Mouse (Mus musculus) right cerebral cortex, adult 18-20 months (tissue): ENCODE data around the gene Slc6a2.

Source experiments
- DNase-seq: peaks from one replicate; pipeline ENCODE4 v3.0.0; 2022; ENCODE audit warnings: mixed read lengths

Slc6a2 gene

DNA sequence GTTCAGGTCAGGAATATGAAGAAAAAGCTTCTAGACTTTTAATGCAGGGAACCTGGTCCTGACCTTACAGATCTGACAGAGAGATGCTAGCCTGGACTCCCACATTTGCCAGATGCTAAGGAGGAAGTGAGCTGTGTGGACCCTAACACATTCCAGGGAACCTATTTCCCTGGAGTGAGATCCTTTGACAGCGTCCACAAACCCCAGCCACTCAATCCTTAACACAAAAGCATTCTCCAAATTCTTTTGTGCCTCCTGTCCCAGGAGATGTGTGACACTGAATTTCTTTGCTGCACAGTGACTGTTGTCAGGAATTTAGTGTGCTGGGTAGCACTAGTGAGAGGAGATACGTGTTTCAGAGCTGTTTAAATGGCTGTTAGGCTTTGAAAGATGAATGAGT is 79.0 kb downstream of the Slc6a2 start:
- no peak for DNase-seq

DNA sequence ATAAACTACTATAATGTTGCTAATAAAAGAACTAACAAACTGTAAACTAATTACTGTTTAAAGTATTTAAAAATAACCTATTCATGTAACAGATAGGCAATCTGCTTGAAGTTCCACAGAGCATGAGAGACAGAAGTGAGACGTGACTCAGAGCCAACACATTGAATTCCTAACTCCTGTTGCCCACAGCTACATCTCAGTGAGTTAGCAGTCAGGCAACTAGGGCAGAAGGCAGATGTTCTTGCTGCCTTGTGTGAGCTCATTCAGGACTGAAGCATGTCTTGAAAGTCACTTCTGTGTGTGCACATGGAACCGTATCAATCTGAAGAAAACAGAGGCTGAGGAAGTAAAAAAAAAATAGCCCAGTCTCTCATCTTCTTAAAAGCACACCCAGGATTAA is 80.4 kb downstream of the Slc6a2 start:
- peak; percentile 52 for DNase-seq

DNA sequence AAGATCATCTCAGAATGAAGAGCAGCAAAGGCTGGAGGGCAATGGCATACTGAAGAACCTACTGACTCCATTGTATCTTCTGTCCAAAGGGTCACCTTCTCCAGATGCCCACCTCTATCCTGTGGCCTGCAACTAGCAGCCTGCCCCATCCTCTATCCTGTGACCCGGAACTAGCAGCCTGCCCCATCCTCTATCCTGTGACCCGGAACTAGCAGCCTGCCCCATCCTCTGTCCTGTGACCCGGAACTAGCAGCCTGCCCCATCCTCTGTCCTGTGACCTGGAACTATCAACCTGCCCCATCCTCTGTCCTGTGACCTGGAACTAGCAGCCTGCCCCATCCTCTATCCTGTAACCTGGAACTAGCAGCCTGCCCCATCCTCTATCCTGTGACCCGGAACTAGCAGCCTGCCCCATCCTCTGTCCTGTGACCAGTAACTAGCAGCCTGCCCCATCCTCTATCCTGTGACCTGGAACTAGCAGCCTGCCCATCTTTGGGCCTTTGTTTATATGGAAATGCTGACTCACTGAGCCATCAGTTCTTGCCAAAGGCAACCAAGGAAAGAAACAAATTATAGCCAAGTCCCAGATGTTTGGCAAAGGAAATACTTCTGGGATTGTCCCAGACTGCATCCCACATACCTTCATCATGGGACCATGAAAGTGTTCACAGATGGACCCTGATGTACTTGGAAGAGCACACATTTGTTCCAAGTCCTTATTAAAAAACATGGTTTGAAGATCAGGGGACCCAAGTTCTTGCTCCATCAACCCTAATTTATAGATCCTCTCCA is 81.1 kb downstream of the Slc6a2 start:
- DNase-seq, result no peak

DNA sequence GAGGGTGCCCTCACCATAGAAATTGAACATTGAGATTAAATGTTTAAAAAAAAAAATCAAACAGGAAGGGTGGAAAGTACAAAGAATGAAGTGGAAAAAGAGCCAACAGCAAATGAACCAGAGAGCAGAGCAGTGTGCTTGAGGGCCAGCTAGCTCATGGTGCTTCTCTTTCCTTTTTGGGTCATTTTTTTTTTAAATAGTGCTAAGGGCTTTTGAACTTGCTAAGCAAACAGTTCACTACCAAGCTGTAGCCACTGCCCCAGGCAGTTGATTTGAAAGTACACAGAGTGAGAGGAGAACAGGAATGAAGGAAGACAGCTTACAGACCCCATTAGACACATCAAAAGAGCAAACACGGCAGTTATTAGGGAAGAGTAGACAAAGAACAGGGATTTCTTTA is 83.2 kb downstream of the Slc6a2 start:
- DNase-seq, result no peak

DNA sequence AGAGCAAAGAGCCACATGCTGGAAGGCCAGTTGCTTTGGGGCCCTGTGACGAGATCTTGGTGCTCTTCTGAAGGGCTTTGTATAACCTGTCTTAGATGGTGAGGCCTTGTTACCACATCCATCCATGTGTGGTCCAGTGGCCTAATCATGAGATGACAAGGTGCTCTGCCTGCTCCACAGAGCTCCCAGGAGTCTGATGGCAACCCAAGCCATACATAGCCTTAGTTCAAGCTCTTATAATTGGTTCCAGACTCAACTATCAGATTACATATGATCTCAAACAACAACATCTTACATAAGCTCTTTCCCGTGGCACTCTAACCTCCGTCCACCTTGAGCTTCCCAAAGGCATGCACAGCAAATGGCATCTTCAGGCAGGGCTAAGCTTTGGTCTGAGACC is 88.2 kb downstream of the Slc6a2 start, which contains the start of gene Ces1a:
TSS of gene Ces1a (minus strand) at position 101 of the 400 bp plus-strand sequence.
- no peak for DNase-seq

DNA sequence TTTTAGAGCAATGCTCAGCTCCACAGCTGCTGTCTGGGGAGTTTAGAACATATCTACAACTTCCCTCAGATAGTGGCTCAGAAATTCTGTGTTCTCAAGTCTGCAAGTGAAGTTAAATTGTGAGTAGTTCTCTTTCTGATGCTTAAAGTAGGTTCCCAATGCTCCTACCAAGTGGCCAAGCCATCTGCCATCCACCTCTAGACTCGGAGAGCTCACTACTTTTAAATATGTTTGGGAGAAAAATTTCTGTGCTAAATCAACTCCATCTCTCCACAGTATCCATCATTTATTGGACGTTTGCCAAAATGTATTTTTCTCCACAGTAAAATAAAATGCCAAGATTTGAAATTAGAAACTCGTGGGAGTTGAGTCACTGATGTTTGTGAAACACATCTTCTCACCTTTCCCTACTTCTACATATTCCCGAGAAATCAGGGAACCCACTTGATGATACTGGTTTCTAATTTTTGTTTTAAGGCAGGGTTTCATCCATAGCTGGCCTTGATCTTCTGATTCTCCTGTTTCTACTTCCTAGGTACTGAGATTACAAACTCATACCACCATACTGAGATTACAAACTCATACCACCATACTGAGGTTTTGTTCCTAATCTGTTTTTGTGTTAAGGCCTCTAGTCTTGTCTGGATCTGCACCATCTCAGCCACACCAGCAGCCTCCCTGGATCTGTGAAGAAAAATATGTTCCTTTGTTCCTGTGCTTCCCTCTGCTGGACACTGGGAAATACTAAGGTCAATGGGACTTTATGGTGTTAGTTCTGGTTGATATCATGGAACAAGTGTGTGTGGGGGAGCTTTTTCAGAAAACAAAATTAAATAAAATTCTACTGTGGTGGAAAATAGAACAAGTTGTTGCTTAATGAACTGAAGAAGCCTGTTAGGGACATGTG is 88.9 kb downstream of the Slc6a2 start:
- no peak for DNase-seq
